Mouse (Mus musculus): Measurements from ENCODE around the gene Jdp2. TPM values are rescaled to one million over a fixed set of nuclear protein-coding genes. Genes with fewer than 3 reads are reported as not detected.
A peak's percentile ranks its signal among the peaks of the same experiment; 100 is the strongest.
"Not testable (repeated sequence)": the region's sequence is repeated elsewhere in the genome, so short reads cannot be mapped to it uniquely, and the experiment has no call there.

Jdp2 gene
- total RNA-seq, 2 experiments from 2014 or later = 81.5 to 95.1 TPM

DNA sequence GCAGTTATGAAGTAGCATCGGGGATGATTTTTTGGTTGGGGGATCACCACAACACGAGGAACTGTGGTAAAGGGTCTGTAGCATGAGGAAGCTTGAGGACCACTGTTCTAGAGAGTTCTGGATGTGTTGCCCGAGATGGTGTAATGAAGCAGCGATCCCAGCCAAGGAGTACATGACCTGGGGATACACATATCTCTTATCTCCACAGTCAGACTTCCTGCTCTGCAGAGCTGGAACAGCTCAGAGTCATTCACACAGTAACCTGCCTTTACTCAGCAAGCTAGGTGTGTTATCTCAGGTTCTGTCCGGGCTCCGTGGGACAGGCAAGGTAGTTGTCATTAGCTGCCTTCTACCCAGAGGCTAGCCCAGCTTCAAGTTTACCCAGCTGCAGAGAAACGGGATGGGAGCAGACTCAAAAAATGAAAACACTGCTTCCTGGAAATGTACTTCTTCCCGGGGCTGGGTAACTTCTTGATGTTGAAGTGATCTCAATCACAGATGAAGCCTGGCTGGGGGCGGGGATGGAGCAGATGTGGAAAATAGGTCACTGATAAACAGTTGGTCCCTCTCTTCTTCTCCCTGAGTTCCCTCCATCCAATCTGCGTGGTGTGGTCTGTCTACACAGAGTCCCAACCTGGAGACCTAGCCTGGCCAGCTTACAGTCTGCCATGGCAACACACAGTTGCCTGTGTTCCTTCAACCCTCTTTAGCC lies 42.2 kb downstream of the Jdp2 start:
- Histone ChIP-seq H3K4me3 (no peak overlapping the region), H3K27ac (no peak overlapping the region)
- no peak for TF ChIP-seq CTCF (IDR thresholded peaks at IDR 0.05)
- DNase-seq (ENCODE audit: extremely low spot score in 1 of 2, low spot score in 2 of 2) = no peak
- intact Hi-C loops (cut with DNase I) = no loop called here

DNA sequence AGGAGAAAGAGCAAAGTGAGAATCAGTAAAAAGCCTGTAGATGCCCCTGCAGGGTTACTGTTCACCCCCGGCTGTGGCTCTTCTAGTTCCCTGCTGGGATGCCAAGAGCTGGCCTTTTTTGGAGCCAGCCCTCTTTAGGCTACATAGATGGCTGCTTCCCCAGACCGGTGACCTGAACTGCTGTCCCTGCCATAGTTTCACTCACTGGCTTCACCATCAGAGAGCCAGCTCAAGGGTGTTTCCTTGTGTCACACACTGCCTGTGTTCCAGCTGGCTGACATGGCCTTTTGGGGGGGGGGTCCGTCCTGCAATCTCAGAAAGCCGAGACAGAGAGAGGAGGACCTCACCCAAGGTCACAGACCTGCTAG lies 42.7 kb downstream of the Jdp2 start:
- TF ChIP-seq CTCF (IDR thresholded peaks at IDR 0.05) = no peak
- DNase-seq (ENCODE audit: extremely low spot score in 1 of 2, low spot score in 2 of 2) = no peak
- Histone ChIP-seq H3K27ac (no peak overlapping the region), H3K4me3 (no peak overlapping the region)
- intact Hi-C loops (cut with DNase I) = no loop called here

DNA sequence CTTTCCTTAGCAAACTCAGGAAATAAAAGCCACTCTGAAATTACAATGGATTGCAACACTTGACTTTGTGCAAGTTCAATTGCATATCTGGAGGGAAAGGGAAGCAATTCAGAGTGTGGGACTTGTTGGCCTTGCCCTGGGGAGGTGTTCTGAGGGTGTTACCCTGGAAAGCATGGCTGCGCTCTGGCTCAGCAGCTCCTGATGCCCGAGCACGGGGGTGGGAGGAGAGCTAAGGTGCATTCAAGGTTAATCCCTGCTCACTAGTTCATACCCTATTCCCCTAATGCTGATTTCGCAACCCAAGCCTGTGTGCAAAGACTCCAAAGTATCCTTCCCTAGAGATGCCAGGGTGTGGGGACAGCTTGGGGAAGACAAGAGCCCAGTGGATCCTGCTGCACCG lies 44.9 kb downstream of the Jdp2 start:
- no peak for DNase-seq (ENCODE audit: extremely low spot score in 1 of 2, low spot score in 2 of 2)
- no peak overlapping the region for H3K4me3 ChIP-seq
- no peak for TF ChIP-seq CTCF (IDR thresholded peaks at IDR 0.05)
- H3K27ac ChIP-seq = no peak overlapping the region
- intact Hi-C loops (cut with DNase I) = no loop called here

DNA sequence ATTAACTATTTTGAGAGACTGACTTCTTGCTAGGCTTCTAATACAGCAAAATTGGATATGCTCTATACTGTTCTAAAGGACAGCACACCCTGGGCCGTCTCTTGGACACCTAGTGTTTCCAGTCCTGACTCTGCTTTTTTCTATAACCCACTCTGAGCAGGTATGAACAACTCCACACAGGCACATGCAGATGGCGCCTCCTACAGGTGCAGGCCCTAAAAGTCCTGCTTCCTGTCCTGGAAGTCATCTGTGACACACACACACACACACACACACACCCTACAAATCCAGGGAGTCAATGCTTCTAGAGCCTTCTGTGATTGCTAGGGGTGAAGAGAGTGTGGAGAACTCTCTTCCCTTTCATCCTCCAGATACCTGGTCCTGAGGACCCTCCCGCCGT lies 46.8 kb downstream of the Jdp2 start:
- Histone ChIP-seq H3K27ac (no peak overlapping the region), H3K4me3 (no peak overlapping the region)
- intact Hi-C loops (cut with DNase I) = no loop called here
- DNase-seq (ENCODE audit: extremely low spot score in 1 of 2, low spot score in 2 of 2) = no peak
- peak; percentile 49 for TF ChIP-seq CTCF (IDR thresholded peaks at IDR 0.05)

DNA sequence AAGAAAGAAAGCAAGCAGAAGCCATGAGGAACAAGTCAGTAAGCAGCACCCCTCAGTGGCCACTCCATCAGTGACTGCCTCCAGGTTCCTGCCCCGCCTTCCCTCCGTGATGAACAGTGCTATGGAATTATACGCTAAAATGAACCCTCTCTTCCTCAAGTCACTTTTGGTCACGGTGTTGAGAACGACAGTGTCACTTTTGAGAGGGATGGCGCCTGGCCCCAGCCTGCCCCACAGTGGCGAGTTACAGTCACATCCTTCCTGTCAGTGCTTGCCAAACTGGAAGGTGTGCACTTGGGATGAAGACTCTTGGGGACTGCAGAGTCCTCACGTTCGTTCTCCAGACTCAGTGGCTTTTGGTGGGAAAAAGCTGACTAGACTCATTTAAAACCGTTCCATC lies 48.5 kb downstream of the Jdp2 start:
- no peak overlapping the region for H3K4me3 ChIP-seq
- peak; percentile 40 for TF ChIP-seq CTCF (IDR thresholded peaks at IDR 0.05)
- DNase-seq (ENCODE audit: extremely low spot score in 1 of 2, low spot score in 2 of 2) = no peak
- intact Hi-C loops (cut with DNase I) = no loop called here
- H3K27ac ChIP-seq = no peak overlapping the region

DNA sequence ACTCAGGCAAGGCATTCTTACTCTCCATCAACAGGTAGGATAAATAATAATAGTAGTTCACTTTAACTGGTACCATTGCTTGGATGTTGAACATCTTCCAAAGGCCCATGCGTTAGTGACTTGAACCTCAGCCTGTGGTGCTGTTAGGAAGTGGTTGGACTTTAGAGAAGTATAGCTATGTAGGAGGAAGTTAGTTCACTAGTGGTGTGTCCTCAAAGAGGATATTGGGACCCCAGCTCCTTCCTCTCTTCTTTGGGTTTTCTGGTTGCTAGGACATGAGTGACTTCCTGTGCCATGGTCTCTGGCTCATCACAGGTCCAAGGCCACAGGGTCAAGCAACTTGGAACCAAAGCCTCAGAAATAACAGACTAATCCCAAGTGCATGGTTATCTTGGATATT lies 49.1 kb downstream of the Jdp2 start:
- intact Hi-C loops (cut with DNase I) = no loop called here

DNA sequence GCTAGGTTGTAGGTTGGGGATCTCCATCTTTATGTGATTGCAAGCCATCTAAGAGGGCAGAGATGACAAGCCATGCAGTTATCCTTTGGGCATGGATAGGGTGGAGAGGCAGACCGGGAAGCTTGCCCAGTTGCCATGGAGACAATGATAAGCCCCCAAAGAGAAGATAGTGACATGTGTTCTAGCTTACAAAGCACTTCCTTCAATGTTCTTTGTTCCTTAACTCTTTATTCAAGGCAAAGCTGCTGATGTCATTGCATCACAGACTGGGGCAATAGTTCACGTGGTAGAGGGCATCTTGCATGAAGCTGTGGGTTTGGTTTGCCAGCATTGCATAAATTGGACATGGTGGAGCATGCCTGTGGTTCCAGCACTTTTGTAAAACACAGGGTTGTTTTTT lies 60.5 kb downstream of the Jdp2 start:
- DNase-seq (ENCODE audit: extremely low spot score in 1 of 2, low spot score in 2 of 2) = no peak
- intact Hi-C loops (cut with DNase I) = no loop called here

More for the DNA sequence above, 49.1 kb downstream of the Jdp2 start:
- no peak overlapping the region for H3K4me3 ChIP-seq
- no peak overlapping the region for H3K27ac ChIP-seq
- no peak for TF ChIP-seq CTCF (IDR thresholded peaks at IDR 0.05)
- no peak for DNase-seq (ENCODE audit: extremely low spot score in 1 of 2, low spot score in 2 of 2)

DNA sequence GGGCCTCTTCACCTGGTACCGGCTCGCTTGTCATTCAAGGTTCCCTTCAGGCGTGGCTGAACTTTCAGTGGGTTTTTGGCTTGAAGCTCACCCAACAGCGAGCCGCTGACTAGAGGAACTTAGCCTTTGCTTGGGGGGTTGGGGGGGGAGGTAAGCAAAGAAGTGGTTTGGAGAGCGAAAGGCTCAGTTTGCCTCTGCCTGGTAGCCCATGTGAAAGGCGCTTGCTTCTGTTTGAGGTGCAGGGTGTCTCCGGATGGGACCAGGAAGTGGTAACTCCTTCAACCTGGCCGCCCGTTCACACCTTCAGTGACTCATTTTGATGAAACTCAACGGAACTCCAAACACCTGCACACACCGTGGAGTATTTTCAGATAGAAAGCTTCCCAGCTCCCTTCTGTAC lies 62.0 kb downstream of the Jdp2 start:
- Histone ChIP-seq H3K27ac (no peak overlapping the region), H3K4me3 (no peak overlapping the region)
- no peak for TF ChIP-seq CTCF (IDR thresholded peaks at IDR 0.05)
- DNase-seq (ENCODE audit: extremely low spot score in 1 of 2, low spot score in 2 of 2) = no peak
- intact Hi-C loops (cut with DNase I) = no loop called here

More for the DNA sequence above, 60.5 kb downstream of the Jdp2 start:
- no peak for TF ChIP-seq CTCF (IDR thresholded peaks at IDR 0.05)
- Histone ChIP-seq H3K4me3 (no peak overlapping the region), H3K27ac (no peak overlapping the region)

DNA sequence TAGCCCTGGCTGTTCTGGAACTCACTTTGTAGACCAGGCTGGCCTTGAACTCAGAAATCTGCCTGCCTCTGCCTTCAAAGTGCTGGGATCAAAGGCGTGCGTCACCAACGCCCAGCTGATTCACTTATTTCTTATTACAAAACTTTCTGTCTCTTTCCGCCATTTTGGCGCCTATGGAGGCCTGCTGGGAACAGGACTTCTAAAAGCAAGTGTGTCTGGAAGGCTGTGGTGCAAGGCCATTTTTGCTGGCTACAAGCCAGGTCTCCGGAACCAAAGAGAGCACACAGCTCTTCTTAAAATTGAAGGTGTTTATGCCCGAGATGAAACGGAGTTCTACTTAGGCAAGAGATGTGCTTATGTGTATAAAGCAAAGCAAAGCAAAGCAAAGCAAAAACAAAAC lies 63.4 kb downstream of the Jdp2 start:
- intact Hi-C loops (cut with DNase I) = loop anchor here (2.0 kb wide), 2 partner anchors 165 to 321 kb away; no protein-coding TSS in a partner anchor

DNA sequence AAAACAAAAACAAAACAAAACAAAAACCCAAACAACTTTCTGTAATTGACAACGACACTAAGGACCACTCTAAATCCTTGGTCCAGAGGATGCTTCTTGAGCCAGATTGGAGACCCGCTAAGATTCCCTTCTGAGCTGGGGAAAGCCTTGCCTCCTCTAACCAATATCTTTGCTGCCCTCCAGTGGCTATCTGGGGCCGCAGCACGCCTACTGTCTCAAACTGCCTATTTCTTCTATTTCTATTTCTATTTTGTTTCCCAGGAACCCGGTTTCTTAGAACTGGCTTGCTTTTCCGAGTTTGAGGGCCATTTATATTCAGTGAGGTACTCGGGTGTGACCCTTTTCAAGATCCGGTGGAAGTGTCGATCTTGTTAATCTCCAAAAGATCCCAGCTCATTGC lies 64.1 kb downstream of the Jdp2 start:
- H3K27ac ChIP-seq = no peak overlapping the region
- peak; percentile 93 for TF ChIP-seq CTCF (IDR thresholded peaks at IDR 0.05)
- H3K4me3 ChIP-seq = no peak overlapping the region

More for the DNA sequence above, 63.4 kb downstream of the Jdp2 start:
- not testable (repeated sequence) for H3K27ac ChIP-seq; H3K4me3 ChIP-seq; DNase-seq (ENCODE audit: extremely low spot score in 1 of 2, low spot score in 2 of 2)

DNA sequence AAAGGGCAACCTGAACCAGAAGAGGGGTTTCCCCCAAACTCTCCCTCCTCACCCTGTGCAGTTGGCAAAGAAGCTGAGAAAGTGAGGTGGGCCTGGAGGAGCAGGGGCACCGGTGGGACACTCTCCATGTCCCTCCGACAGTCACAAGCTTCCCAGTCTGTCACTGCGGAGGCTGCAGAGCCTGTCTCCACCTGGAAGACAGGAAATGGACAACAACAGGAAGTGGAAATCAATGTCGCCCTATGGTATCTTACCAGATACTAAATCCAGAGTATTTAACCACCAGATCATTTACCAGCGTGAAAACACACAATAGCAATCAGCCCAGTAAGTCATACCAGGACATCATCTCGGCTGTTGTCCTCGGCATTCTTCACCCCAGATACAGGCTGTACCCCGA lies 67.3 kb downstream of the Jdp2 start:
- Histone ChIP-seq H3K27ac (no peak overlapping the region), H3K4me3 (no peak overlapping the region)
- DNase-seq (ENCODE audit: extremely low spot score in 1 of 2, low spot score in 2 of 2) = no peak
- intact Hi-C loops (cut with DNase I) = loop anchor here (5.0 kb wide), 1 partner anchor 61 kb away; no protein-coding TSS in a partner anchor
- TF ChIP-seq CTCF (IDR thresholded peaks at IDR 0.05) = no peak

More for the DNA sequence above, 64.1 kb downstream of the Jdp2 start:
- peak; percentile 73 to 76 for DNase-seq (ENCODE audit: extremely low spot score in 1 of 2, low spot score in 2 of 2)
- intact Hi-C loops (cut with DNase I) = loop anchor here (1.0 to 2.0 kb wide), 3 partner anchors 155 to 322 kb away; no protein-coding TSS in a partner anchor

DNA sequence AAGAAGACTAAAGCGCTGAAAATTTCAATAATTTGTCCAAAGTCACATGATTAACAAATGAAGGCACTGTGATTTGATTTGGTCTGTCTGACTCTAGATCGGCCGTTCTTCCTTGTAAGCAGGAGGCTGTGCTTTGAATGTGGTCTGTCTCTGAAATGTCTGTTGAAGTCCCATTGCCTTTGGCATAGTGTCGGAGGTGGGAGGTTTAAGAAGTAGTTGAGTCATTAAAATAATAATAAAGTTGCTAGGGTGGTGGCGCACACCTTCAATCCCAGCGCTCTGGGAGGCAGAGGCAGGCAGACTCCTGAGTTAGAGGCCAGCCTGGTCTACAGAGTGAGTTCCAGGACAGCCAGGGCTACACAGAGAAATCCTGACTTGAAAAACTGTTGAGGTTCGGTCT lies 68.2 kb downstream of the Jdp2 start:
- Histone ChIP-seq H3K4me3 (no peak overlapping the region), H3K27ac (no peak overlapping the region)
- TF ChIP-seq CTCF (IDR thresholded peaks at IDR 0.05) = no peak
- no peak for DNase-seq (ENCODE audit: extremely low spot score in 1 of 2, low spot score in 2 of 2)
- intact Hi-C loops (cut with DNase I) = loop anchor here (5.0 kb wide), 1 partner anchor 60 kb away; no protein-coding TSS in a partner anchor

DNA sequence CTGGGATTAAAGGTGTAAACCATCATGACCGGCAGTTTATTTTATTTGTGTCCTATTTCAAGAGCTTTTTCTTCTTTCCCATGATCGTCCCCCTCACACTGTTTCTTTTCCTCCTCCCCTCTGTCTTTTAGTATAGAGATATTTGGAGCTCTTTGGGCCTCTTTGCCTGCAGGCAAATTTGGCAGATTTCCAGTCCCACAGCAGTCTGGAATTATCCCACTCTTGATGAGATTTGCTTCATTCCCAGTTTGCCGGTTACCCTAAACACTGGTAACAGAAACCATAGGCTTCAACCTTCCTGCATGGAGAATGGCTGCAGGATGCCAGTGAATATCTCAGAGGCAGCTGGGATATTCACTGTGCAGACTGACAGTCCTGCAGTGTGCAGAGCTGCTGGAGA lies 69.9 kb downstream of the Jdp2 start:
- Histone ChIP-seq H3K4me3 (no peak overlapping the region), H3K27ac (no peak overlapping the region)
- TF ChIP-seq CTCF (IDR thresholded peaks at IDR 0.05) = no peak
- DNase-seq (ENCODE audit: extremely low spot score in 1 of 2, low spot score in 2 of 2) = no peak
- intact Hi-C loops (cut with DNase I) = loop anchor here (5.0 kb wide), 1 partner anchor 59 kb away; no protein-coding TSS in a partner anchor
